Mouse (Mus musculus) R1 (cell line): ENCODE measurements around the gene Kcnmb3.

Source experiments
- DNase-seq: peaks from one replicate; pipeline ENCODE4 v3.0.0-alpha.2; 2018; ENCODE audit warnings: low read depth, low spot score

Kcnmb3 gene

GRCm38 (mm10) chr3:32492097-32493090, at the start of gene Kcnmb3:
Gene Kcnmb3 (minus strand): TSS chr3:32492231.
- DNase-seq = no peak

GRCm38 (mm10) chr3:32538091-32538490, 46.1 kb upstream of the Kcnmb3 start:
- DNase-seq = no peak

DNA sequence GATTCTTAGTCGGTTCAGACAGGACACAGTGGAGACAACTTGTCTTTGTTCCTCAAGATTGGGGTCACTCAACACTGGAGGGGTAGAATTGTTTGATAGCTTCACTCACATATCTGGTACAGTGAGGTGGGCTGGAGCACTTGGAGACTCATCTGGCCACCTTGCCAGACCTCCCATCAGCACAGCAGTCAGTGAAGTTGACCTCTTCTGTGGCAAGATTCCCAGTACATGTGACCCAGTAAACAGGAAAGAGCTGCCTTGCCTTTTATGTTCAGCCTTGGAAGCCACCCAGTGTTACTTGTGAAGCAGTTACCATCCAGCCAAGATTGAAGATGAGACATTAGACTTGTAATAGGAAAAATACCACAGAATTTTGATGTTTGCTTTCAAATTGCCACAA, 45.5 kb upstream of the Kcnmb3 start:
- no peak for DNase-seq

DNA sequence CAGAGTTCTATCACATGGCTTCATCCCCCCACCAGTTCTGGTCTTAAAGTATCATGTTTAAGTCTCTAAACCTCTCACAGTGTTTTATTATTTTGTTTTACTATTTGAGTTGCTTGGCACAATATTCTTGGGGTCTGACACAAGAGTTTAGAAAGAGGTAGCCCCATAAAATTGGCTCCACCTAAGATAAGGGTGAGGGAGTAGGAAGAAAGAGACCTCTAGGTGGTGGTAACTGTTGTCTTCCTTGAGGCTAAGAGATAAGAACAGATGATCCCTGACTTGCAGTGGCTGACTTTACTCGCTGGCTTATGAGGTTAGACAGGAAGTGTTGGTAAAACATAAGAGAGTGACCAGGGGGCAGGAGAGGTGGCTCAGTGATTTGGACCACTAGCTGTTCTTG, 43.7 kb upstream of the Kcnmb3 start:
- DNase-seq = no peak

DNA sequence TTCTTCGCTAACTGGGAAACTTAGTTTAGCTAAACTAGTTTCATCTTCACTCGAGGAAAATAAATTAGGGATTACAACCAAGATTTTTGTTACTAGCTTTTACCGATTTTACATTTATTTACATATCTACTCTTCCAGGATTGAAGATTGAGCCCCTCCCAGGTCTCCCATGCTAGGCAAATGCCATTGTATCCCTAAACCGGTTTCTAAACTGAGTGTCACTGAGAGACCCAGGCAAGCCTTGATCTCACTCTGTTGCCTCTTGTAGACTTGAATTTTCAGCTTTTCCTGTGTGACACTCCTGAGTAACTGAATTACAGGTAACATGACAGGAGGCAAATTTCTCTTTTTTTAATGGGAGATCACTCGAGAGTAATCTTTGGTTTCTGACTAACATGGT, 38.0 kb upstream of the Kcnmb3 start:
- DNase-seq = peak; percentile 58

DNA sequence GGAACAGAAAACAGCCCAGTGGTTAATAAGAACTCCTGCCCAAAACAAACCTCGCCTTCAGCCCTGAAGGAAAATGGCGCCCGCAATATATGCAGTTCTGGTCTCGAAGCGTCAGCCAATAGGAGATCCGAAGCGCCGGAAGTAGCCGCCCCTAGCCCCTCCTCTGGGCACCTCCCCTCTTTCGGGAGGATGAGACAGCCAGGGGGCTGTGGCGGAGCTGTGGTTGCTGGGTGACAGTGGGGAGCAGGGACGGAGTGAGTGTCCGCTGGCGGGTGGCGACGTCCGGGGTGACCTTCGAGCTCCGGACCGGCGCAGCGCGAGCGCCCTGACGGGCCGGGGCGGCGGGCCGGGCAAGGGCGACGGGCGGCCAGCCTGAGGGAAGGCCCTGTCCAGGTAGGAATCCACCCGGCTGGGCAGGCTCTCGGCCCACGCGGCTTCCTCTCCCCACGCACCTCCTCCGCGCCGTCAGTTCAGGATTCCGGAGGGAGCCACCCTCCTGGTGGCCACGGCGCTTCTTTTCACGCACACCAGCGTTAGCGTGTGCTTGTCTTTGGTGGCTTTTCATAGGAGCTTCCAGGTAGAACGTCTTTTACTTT, 37.4 kb upstream of the Kcnmb3 start, which contains the start of gene Mfn1:
Gene Mfn1 (plus strand): TSS at position 163 of the 596 bp plus-strand sequence.
- peak; percentile 98 for DNase-seq

DNA sequence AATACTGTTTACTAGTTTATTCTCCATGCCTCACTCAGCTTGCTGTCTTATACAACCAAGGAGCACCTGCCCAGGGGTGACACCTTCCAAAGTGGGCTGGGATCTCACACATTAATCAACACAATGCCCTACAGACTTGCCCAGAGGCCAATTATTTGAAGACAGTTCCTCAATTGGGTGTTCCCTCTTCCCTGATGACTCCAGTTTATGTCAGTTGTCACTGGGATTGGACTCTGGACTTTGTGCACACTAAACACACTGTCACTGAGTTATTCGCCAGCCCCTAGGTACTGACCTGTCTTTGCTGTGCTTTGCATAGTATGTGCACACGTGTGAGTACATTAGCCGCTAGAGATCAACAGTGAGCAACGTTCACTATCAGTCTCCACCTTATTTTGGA, 35.1 kb upstream of the Kcnmb3 start:
- no peak for DNase-seq

DNA sequence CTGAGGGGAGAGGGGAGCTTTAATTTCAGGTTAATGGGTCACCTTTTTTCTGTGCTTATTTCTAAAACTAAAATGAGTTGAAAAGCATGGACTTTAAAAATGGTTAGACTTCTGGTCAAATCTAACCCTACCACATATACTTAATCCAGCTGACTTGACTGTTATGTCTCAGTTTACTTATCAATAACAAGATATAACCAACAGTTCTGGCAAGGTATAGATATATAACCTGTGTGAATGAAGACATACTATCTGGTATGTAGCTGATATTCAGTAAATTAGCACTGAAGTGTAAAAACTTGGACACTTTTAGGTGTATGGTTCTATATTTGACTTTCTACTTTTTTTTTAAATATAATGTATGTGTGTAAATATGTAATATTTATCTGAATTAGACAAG, 21.5 kb upstream of the Kcnmb3 start:
- no peak for DNase-seq

DNA sequence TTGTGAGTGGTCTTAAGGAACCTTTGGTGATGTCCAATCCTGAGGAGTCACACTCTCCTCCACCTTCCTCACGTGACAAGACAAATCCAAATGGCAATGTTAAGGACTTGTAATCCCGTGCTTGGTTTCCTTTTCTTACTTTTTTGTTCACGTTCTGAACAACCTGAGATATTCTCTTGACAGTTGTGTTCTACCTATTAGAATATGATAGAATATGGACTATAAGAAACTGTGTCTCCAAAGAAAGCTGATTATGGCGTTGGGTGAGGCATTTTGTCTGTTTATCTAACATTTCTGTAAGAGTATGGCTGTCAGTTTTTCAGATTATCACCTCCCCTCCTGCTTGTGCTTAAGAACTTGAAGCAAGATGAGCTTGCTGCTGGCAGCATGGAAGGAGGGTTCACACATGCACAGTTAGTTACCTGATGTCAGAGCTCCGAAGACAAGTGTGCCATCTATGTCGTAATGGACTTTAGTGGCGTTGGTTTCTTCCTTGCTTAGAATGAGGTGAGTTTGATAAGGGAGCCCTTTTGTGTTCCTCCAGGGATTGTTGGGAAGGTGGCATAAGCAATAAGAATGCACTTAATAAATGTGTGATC, 20.8 kb upstream of the Kcnmb3 start:
- no peak for DNase-seq

GRCm38 (mm10) chr3:32511191-32511550, 19.1 kb upstream of the Kcnmb3 start:
- peak; percentile 61 for DNase-seq

- peak; percentile 94 for DNase-seq
Observed at GRCm38 (mm10) chr3:32510375-32511190, 18.6 kb upstream of the Kcnmb3 start.

DNA sequence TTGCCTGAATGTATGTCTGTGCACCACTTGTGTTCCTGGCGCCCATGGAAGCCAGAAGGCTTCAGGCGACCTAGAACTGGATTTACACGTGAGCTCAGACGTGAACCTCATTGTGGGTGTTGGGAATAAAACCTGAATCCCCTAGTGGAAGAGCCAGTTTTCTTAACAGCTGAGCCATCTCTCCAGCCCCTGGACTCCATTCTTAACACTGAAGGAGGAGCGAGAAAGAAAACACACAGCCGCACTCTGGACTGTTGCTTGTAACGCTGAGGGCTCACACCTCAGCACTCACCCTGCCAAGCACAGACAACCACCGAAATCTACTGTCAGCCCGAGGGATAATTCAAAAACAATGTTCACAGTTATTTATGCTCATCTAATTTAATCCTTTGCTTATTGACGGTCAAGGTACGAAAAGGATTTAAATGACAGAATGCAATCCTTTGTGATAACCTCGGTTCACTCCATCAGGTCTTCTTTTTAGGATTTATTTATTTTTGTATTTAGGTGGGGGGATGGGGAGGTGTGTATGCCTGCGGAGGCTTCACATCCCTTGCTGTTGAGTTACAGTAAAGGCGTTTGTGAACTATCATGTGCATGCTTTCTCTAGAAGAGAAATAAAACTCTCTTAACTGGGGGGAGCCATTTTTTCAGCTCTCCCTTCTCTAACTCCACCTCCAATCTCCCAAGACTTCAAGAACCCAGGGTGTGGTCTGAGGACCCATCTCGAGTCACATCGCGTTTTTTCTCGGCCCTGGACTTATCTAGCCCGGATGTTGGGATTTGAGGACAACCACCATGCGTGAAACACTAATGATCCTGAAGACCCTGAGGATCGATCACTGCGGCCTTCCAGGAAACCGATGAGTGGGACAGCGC, 17.7 kb upstream of the Kcnmb3 start, which contains the start of gene Zfp639:
Gene Zfp639 (plus strand): TSS at position 764 of the 879 bp plus-strand sequence.
- peak; percentile 94 for DNase-seq

DNA sequence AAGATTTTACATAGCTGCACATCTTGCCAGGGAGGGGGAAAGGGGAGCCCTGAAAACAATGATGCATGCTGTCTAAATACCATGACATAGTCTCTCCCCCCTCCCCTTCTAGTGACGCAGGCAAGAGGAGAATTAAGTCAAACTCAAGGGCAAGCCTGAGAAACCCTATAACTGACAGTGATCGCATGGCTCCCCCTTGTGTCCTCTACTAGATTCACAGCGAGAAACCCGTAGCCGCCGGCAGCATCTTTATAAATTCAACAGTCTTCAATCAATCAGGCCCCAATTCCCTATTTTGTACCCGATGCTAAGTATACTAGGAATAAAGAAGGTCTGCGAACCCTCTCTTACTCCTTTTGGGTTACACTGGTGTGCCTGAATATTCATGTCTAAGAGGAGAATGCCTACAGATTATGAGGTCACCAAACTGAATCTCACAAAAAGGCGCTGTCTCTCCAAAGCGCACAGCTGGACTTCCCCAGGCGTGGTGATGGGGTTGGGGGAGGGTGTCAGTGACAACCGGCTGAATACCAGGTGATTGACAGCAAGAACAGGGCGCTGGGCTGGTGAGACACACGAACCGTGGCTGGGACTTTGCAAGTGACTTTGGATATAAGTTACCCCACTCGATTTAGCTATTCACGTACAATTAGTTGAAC, 16.8 kb upstream of the Kcnmb3 start:
- DNase-seq = peak; percentile 81

DNA sequence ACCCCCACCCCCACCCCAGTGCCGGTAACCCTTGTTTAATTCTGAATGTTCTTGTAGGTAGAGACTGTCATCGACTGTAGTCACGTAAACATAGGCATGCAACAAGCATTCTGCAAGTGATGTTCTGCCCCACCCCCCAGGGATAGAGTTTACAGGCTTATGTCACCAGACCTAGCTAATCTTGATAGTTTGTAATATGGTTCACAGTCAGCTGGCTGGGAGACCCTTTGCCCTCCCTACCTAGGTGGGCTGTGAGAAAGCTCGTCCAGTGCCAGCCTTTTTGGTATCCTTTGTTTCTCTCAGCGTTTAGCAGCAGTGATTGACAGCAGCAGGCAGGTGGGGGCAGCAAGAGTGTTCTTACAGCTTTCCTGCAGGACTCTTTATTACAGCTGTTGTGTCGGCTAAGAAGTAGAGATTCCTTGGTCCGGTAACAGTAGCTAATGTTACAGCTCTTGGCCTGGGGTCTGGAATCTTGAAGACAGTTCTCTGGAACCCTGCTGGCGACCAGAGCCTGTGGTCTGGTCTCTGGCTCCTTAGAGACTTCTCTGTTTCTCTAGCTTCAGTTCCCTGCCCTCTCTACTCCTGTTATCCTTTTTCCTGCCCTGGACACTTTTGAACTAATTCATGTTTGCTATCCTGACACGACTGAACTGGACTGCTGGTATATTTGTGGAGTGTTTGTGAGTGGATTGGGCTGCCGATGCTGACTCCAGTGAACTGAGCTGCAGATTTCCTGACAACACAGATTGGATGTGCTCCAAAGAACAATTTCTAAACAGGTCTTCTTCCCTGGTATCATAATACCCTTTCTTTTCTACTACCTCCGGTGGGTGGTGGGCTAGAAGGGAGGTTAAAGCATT, 14.6 kb upstream of the Kcnmb3 start:
- DNase-seq = no peak

DNA sequence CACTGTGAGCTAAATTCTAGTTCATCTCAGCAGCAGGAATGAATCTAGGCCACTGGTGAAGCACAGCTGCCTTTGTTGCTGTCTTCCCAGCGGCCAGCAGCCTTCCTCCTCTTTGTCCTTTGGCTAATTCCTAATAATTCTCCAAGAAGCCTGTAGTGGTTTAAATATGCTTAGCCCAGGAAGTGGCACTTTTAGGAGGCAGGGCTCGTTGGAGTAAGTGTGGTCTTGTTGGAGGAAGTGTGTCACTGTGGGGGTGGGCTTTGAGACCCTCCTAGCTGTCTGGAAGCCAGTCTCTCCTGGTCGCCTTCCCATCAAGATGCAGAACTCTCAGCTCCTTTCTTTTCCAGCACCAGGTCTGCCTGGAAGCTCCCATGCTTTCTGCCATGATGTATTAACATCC, 13.8 kb upstream of the Kcnmb3 start:
- DNase-seq = no peak

DNA sequence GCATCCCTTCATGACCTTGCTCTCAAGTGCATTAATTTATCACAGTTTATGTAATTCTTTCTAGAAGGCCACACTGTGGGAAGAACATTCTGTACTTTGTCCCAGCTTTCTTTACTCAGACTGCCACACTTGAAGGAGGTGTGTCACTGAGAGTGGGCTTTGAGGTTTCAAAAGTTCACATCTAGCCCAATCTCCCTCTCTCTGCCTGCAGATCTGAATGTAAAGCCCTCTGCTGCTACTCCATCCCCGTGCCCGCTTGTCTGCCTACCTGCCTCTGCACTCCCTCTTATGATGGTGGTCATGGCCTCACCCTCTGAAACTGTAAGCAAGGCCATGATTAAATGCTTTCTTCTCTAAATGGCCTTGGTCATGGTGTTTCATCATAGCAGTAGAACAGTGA, 8.3 kb upstream of the Kcnmb3 start:
- DNase-seq = no peak

DNA sequence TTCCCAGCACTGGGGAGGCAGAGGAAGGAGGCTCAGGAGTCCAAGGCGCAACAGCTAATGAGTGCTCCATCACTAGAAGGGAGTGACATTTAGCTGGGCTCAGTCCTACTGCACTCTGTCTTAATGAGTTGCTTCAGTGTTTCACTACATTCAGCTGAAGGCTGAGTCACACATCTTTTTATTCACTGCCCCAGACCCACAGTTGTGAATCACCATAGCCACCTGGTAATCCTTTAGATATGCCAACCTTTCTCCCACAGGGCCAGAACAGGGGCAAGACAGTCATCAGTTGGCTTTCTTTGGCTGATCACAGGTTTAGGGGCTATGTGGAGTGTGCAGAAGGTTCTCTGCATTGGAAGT, 4.7 kb upstream of the Kcnmb3 start:
- DNase-seq = no peak

DNA sequence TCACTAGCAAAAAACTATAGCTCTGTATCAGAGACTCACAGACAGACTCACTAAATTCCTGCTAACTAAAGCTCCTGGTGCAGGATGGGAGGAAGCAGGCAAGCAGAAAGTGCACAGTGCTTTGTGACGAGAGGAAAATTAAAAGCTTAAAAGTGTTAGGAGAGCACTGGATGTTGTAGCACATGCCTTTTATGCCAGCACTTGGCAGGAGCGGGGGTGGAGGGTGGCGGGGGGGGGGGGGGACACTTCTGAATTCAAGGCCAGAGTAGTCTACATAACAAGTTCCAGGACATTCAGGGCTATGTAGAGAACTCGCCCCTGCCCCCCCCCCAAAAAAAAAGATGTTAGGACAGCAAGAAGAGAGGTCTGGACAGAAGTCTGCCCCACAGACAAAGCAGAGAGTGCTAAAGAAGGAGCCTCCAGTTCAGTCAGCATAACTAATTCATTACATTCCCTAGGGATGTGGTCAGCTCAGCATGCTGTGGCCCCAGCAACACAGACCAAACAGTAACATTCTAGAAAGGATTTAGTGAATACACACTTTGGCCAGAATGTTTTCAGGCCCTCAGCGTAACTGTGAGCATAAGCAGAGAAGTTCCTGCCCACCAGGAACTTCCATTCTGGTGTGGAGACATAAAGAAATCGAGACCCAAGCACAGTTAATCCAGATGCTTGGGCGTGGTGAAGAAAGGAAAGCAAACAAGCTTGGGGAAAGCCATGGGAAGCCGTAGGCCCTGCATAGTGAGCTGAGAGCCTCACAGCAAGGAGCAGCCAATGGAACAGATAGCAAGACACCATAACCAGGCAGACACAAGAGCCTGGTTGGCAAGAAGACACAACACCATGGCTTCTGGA, 4.1 kb upstream of the Kcnmb3 start:
- no peak for DNase-seq
